Mouse (Mus musculus) hindbrain, embryonic 10.5 days (tissue): ENCODE data around the gene Galntl6. TPM values are rescaled to one million over a fixed set of nuclear protein-coding genes. Genes with fewer than 3 reads are reported as not detected.

Experiments
- DNase-seq: peaks from one replicate; pipeline ENCODE4 v3.0.0-alpha.2; 2017; ENCODE audit warnings: low spot score
- H3K27ac ChIP-seq: fragments of 300-500 bp; sonication (generic); 2 replicates; pipeline ENCODE4 v1.5.1; 2016; ENCODE audit warnings: mild to moderate bottlenecking, moderate library complexity
- H3K27me3 ChIP-seq: fragments of 300-500 bp; sonication (generic); 2 replicates; pipeline ENCODE4 v1.6.1; 2016; ENCODE audit warnings: mild to moderate bottlenecking; ENCODE audit not compliant: poor library complexity, insufficient read depth, severe bottlenecking
- H3K36me3 ChIP-seq: fragments of 300-500 bp; sonication (generic); 2 replicates; pipeline ENCODE4 v1.6.1; 2016; ENCODE audit warnings: mild to moderate bottlenecking, moderate library complexity
- H3K4me1 ChIP-seq: fragments of 300-500 bp; sonication (generic); replicated peaks from 2 replicates; pipeline ENCODE4 v1.6.1; 2016; ENCODE audit warnings: mild to moderate bottlenecking
- H3K4me3 ChIP-seq: fragments of 300-500 bp; sonication (generic); 2 replicates; pipeline ENCODE4 v1.5.1; 2016; ENCODE audit warnings: mild to moderate bottlenecking, moderate library complexity
- H3K9me3 ChIP-seq: fragments of 300-500 bp; sonication (generic); 2 replicates; pipeline ENCODE4 v1.6.1; 2016; ENCODE audit warnings: mild to moderate bottlenecking, moderate library complexity
- WGBS: fragments of 180-500 bp; shearing (Covaris S2); methylation state at CpG from one replicate; pipeline ENCODE4 v1.1.7; 2016; 5-methylcytosine and 5-hydroxymethylcytosine counted together
- polyA plus RNA-seq: library from polyadenylated mRNA; unstranded; fragments of >200 nt; fragmentation: Nextera tagmentation; extraction: Ambion mirVana; gene quantifications from 2 replicates; pipeline ENCODE4 v1.2.1, GENCODE M21; 2016

The Galntl6 gene
- polyA plus RNA-seq, 1 experiment from 2014 or later, result 1.3 TPM

DNA sequence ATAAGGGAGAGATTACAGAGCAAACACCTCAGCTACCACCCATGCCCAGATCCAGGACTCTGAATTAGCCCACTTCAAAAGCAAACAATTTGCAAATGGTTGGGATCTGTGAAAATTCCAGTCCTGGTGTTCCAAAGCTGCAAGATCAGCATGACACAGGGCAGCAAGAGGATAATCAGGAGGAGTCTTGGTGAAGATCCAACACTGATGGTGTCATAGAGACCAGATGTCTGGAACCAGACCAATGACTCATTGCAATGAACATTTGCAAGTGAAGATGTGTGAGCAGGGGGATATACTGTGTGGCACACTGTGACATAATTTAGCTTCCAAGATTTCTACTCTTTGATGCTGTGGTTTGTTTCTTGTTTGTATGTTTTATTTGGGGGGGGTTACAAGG is 107.2 kb downstream of the Galntl6 start:
- H3K27me3 ChIP-seq, result no peaks in the 10 kb centered on the region
- no peaks in the 10 kb centered on the region for H3K4me1 ChIP-seq
- no peaks in the 10 kb centered on the region for H3K36me3 ChIP-seq
- H3K9me3 ChIP-seq, result no peaks in the 10 kb centered on the region
- H3K27ac ChIP-seq, result no peak overlapping the region
- H3K4me3 ChIP-seq, result no peak overlapping the region
- DNase-seq, result no peak

DNA sequence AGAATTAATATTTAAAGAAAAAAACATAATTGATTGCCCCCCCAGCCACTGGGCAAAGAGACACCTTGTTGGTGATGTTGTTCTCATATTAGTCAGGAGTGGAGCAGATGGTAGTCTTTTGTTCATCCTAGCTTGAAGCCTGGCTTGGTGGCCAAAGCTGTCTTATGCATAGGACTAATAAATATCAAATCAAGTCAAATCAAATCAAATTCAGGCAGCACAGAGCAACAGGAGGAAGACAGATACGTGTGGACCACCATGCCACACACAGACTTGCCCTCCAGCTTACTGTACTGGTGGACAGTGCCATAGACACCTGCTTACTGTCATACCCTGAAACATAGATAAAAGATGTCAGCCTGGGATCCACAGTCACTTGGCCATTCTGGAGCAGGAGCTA is 110.6 kb downstream of the Galntl6 start:
- 71% methylated on average over 1 of the region's 1 CpGs for WGBS
- Histone ChIP-seq H3K9me3 (no peaks in the 10 kb centered on the region), H3K27ac (no peak overlapping the region), H3K4me1 (no peaks in the 10 kb centered on the region), H3K36me3 (no peaks in the 10 kb centered on the region), H3K4me3 (no peak overlapping the region), H3K27me3 (no peaks in the 10 kb centered on the region)
- DNase-seq, result no peak

DNA sequence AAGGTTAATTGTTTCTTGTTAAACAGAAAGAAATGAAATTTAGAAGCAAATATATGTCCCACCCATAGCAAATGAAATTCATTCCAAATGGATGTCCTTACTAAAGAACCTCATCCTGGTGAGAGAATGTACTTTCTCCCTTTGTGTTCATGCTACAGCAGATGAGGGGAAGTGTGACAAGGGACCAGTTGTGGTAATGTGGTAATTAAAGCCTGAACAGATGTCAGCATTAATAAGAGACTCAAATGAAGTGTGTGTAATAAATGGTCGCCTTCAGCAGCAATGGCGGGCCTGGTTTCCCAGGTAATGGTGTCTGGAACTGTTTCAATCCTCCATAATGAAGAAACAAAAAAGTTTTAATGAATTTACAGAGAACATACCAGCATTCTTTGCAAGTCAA is 158.7 kb downstream of the Galntl6 start:
- no peaks in the 10 kb centered on the region for H3K4me1 ChIP-seq
- H3K27me3 ChIP-seq, result no peaks in the 10 kb centered on the region
- DNase-seq, result no peak
- peaks cover 9% of the 10 kb centered on the region for H3K9me3 ChIP-seq
- H3K36me3 ChIP-seq, result no peaks in the 10 kb centered on the region
- H3K4me3 ChIP-seq, result no peak overlapping the region
- WGBS, result 76% methylated on average over 2 of the region's 2 CpGs
- no peak overlapping the region for H3K27ac ChIP-seq

DNA sequence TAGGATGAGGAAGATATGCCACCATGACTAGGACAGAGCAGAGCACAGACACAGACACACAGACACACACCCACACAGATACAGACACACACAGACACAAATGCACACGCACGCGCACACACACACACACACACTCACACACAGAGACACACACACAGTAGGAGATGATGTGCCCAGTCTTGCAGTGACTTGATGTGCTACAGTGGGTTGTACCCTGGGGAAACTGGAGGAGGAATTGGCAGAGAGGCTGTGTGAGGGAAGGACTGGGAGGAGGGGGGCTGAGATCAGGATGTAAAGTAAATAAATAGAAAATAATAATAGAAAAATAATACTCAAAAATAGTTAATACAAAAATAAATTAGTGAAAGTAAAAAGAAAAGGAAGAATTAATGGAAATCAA is 174.5 kb downstream of the Galntl6 start:
- H3K4me3 ChIP-seq, result no peak overlapping the region
- 92% methylated on average over 3 of the region's 3 CpGs for WGBS
- H3K36me3 ChIP-seq, result no peaks in the 10 kb centered on the region
- H3K4me1 ChIP-seq, result no peaks in the 10 kb centered on the region
- no peak for DNase-seq
- H3K27me3 ChIP-seq, result no peaks in the 10 kb centered on the region
- no peaks in the 10 kb centered on the region for H3K9me3 ChIP-seq
- H3K27ac ChIP-seq, result no peak overlapping the region

DNA sequence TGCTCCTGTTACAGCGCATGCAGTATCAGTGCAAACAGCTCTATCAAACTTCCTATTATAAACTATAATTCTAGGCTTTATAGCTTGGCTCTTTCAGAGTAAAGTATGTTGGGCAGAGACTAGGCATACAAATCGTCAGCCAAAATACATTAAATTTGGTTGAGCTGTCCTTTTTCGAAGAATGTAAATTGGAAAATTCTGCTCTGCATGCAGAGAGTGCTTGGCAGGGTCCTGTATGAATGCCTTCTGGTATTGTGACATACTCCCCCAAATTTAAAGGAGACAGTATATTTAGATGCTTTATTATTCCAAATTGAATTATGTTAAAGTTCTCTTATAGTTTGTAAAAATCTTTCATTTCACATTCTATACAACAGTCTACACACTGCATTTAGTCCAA is 220.7 kb downstream of the Galntl6 start:
- DNase-seq, result no peak
- Histone ChIP-seq H3K27me3 (no peaks in the 10 kb centered on the region), H3K36me3 (no peaks in the 10 kb centered on the region), H3K9me3 (no peaks in the 10 kb centered on the region), H3K27ac (no peak overlapping the region), H3K4me1 (no peaks in the 10 kb centered on the region), H3K4me3 (no peak overlapping the region)
- 90% methylated on average over 3 of the region's 3 CpGs for WGBS

DNA sequence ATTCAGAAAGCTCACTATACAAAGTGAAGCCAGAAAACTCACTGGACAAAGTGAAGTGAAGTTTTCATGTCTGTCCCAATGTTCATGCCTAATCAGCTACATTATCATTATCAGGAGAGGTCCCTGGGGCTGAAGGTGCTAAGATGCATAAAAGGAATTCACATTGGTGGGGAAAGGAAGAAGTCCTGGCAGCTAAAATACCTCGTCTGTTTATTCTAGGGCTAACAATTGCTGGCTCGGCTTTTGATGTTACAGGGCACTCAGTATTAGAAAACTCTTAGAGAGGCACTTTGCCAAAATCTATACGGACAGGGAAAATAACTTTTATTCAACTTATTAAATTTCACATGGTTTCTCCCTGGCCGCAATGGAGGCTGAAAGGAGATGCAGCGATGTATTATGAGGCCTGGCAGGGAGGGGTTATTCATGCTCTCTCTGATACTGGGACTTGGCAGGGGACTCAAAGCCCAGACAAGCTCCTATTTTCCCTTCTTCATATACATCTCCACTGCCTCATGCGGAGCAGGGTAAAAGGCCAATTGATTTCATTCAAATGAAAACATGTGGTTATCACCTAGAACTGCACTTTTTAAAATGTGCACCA is 234.5 kb downstream of the Galntl6 start:
- Histone ChIP-seq H3K27me3 (no peaks in the 10 kb centered on the region), H3K4me1 (peaks cover 10% of the 10 kb centered on the region), H3K36me3 (no peaks in the 10 kb centered on the region), H3K4me3 (no peak overlapping the region), H3K27ac (no peak overlapping the region), H3K9me3 (no peaks in the 10 kb centered on the region)
- WGBS, result 26% methylated on average over 6 of the region's 6 CpGs
- no peak for DNase-seq

DNA sequence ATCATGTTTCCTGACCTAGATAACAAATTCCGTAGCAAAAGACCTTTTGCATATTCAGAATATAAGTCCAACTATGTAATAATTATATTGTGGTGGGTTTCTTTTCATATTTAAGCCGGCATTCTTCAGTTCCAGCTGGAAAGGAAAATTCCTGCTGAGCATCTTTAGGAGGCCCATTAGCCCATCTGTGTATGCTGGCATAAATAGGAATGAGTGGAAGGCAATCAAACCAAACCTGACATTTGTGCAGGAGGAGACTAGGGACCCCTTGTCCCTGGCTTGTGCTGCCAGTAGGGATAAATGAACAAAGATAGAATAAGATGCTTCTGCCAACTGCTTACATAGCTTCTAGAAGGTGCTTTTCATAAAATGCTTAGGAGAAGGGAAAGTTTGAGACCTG is 243.4 kb downstream of the Galntl6 start:
- Histone ChIP-seq H3K36me3 (no peaks in the 10 kb centered on the region), H3K4me1 (no peaks in the 10 kb centered on the region), H3K27me3 (no peaks in the 10 kb centered on the region), H3K4me3 (no peak overlapping the region), H3K9me3 (no peaks in the 10 kb centered on the region), H3K27ac (no peak overlapping the region)
- WGBS, result 87% methylated on average over 2 of the region's 2 CpGs
- DNase-seq, result no peak

DNA sequence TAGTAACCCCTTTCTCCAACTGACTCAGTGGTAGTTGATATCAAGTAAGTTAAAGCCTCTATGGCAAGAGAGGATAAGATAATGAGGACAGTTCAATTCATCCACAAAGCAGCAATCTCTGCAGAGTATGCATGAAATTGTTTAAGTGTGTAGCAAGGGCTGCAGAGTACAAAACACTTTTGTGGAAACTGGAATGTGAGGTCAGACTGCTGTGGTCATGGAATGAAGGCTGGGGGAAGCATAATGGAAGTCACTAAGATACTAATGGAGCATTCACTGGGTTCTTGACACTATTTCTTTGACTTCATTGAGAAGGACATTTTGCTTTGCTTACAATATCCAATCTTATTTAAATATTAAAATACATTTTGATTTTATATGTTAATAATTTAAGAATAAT is 252.4 kb downstream of the Galntl6 start:
- no peak overlapping the region for H3K27ac ChIP-seq
- H3K4me3 ChIP-seq, result no peak overlapping the region
- H3K9me3 ChIP-seq, result no peaks in the 10 kb centered on the region
- H3K4me1 ChIP-seq, result 0 out of 2 replicates have a peak, but pooled peaks cover 2% of the 10 kb centered on the region
- DNase-seq, result peak; percentile 5
- H3K36me3 ChIP-seq, result no peaks in the 10 kb centered on the region
- no peaks in the 10 kb centered on the region for H3K27me3 ChIP-seq

DNA sequence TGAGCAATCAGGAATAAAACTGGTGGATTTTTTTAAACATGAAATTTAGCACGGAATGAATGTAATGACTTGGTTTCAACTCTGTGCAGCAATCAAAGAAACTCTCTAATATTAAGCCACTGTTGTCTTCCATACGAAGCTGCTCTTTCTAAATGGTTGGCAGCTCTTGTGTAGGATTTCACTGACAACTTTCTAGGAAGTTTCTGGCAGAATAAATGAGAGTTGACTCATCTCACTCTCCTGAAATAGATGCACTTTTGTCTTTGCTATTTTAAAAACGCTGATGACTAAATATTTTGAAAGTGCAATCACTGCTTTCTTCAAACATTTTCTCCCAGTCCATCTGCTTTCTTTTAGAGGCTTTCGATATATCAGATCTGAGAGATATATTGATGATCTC is 256.8 kb downstream of the Galntl6 start:
- Histone ChIP-seq H3K27me3 (no peaks in the 10 kb centered on the region), H3K36me3 (no peaks in the 10 kb centered on the region), H3K4me1 (0 out of 2 replicates have a peak, but pooled peaks cover 2% of the 10 kb centered on the region), H3K9me3 (no peaks in the 10 kb centered on the region), H3K27ac (no peak overlapping the region), H3K4me3 (no peak overlapping the region)
- 85% methylated on average over 4 of the region's 4 CpGs for WGBS
- DNase-seq, result no peak

DNA sequence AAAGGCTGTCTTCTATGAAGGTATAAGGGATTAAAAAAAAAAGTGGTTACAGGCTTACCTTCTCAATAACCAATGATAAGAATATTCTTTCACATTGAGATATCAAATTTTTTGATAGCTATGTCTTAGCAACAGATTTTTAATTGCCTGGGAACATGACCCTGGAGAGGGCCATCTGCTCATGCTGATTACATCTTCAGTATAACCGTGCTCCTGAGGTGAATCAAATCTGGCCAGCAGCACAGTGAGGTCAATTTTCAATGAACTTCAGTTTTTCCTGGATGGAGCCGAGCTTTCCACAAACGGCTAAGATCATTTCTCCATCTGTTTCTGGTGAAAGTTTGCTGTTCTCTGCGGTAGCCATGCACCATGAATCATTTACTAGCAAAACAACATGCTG is 306.0 kb downstream of the Galntl6 start:
- 66% methylated on average over 4 of the region's 4 CpGs for WGBS

DNA sequence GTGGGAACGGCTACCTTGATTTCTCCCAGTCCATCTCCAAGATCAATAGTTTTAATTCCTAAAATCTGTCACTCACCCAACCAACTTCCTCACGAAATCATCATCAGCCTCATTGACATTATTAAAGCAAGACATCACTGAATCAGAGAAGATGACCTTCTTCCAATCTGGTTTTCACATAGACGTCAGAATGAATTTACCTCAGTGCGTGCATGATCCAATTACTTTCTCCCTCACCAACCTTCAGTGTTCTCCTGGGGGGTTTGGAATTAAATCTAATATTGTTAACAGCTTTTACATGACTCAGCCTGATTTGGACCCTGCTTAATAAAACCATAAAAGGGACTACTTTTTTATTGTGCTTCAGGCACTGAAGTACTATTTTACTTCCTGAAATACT is 307.7 kb downstream of the Galntl6 start:
- Histone ChIP-seq H3K36me3 (no peaks in the 10 kb centered on the region), H3K4me3 (no peak overlapping the region), H3K27me3 (no peaks in the 10 kb centered on the region), H3K9me3 (no peaks in the 10 kb centered on the region), H3K4me1 (no peaks in the 10 kb centered on the region), H3K27ac (no peak overlapping the region)
- DNase-seq, result no peak
- WGBS, result 82% methylated on average over 4 of the region's 4 CpGs

More for the DNA sequence above, 306.0 kb downstream of the Galntl6 start:
- no peaks in the 10 kb centered on the region for H3K27me3 ChIP-seq
- no peak for DNase-seq
- no peak overlapping the region for H3K4me3 ChIP-seq
- no peaks in the 10 kb centered on the region for H3K36me3 ChIP-seq
- no peak overlapping the region for H3K27ac ChIP-seq
- no peaks in the 10 kb centered on the region for H3K9me3 ChIP-seq
- H3K4me1 ChIP-seq, result no peaks in the 10 kb centered on the region

DNA sequence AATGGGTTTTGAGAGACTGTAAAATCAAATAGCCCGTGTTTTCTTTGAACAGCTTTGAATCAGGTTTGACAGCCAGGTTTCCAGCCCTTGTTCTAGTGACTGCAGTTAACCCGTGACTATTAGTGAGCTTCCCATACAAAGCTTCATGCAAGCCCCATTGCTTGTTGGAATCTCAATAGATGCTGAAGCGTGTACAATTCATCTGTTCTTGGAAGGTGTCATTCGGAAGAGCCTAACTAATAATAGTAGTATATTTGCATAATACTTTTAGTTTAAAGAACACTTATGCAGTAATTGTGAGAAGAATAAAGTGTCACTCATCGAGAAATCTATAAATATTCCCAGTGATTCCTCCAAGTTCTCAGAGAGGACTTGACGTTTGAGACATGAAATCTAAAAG is 314.6 kb downstream of the Galntl6 start:
- no peak overlapping the region for H3K4me3 ChIP-seq
- H3K9me3 ChIP-seq, result no peaks in the 10 kb centered on the region
- no peak for DNase-seq
- H3K27me3 ChIP-seq, result no peaks in the 10 kb centered on the region
- no peak overlapping the region for H3K27ac ChIP-seq
- no peaks in the 10 kb centered on the region for H3K36me3 ChIP-seq
- H3K4me1 ChIP-seq, result no peaks in the 10 kb centered on the region
- 81% methylated on average over 6 of the region's 6 CpGs for WGBS

DNA sequence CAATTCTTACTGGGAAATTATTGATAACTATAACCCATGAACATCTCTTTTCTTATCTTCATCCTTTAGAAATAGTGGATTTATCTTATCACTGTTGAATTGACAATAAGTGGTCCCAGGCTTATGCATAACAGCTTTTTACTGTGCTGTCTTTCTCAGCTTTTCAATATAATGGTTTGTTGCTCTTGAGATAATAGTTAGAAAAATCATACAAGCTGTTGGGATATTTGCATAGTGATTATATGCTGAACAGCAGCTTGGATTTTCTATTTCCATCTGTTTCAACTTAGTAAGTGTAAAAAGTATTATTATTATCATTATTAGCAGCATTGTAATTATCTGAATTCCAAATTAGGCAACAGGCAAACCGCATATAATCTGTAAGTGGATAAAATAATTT is 337.1 kb downstream of the Galntl6 start:
- H3K27ac ChIP-seq, result no peak overlapping the region
- DNase-seq, result no peak
- 87% methylated on average over 1 of the region's 1 CpGs for WGBS
- no peaks in the 10 kb centered on the region for H3K36me3 ChIP-seq
- no peak overlapping the region for H3K4me3 ChIP-seq
- no peaks in the 10 kb centered on the region for H3K4me1 ChIP-seq
- no peaks in the 10 kb centered on the region for H3K9me3 ChIP-seq
- no peaks in the 10 kb centered on the region for H3K27me3 ChIP-seq

DNA sequence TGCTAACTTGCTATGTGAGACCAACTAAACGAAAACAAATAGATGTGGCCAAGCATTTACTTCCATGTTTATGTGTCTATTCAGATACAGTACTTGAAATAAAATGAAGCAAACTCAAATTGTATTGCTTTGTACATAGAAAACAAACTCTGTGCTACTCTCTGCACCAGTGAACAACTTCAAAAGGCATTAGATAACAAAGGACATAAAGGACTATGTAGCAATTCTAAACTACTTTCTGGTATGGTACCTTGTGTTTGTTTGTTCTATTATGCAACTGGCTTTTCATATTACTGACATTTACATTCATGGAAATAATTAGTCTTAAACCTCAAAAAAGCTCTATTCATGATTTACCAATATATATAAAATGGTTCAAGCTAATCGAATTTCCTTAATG is 344.4 kb downstream of the Galntl6 start:
- no peaks in the 10 kb centered on the region for H3K4me1 ChIP-seq
- 76% methylated on average over 2 of the region's 2 CpGs for WGBS

More for the DNA sequence above, 344.4 kb downstream of the Galntl6 start:
- Histone ChIP-seq H3K4me3 (no peak overlapping the region), H3K27me3 (no peaks in the 10 kb centered on the region), H3K9me3 (no peaks in the 10 kb centered on the region), H3K27ac (no peak overlapping the region), H3K36me3 (no peaks in the 10 kb centered on the region)
- no peak for DNase-seq
